In the genomic region with DNA sequence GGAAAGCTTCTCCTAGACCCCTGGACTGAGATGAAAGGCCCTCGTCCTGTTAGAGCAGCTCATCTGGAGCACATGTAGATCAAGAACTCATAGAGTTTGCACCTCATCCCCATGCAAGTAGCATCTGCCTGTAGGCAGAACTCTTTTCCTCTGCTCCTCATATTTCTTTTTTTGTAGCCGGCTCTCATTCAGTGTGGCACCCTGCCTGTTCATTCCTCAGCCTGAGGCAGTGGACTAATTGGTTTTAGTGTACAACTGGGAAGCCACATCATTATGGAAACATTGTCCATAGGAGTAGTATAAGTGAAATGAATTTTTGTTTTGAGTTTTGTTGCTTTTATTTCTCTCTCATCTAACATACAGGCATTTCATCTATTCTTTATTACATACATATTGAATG, we compare ENCODE assay signal across 20 mouse cellular contexts.
"Had no signal": no experiment of that assay in that cellular context is flagged by ENCODE, and none has a peak within 500 bp of the region (broad histone marks: within the 10 kb centered on the region; RNA-seq: fewer than 3 reads in every experiment).

No protein-coding gene starts in this region.

- H3K36me3 ChIP-seq: intestine, embryonic 15.5 days; limb, embryonic 12.5 days; limb, embryonic 15.5 days; neural tube, embryonic 12.5 days; neural tube, embryonic 15.5 days had no signal

- ATAC-seq: liver, postnatal 0 days; lung, postnatal 0 days; midbrain, embryonic 16.5 days had no signal

- H3K27me3 ChIP-seq: intestine, embryonic 15.5 days; limb, embryonic 12.5 days; limb, embryonic 15.5 days; megakaryocyte, embryonic 14.5 days; neural tube, embryonic 12.5 days; neural tube, embryonic 15.5 days had no signal

- H3K27ac ChIP-seq: intestine, embryonic 15.5 days; limb, embryonic 12.5 days; limb, embryonic 15.5 days; liver, embryonic 14.5 days; neural tube, embryonic 12.5 days; neural tube, embryonic 15.5 days; stomach, postnatal 0 days had no signal

- H3K4me3 ChIP-seq: intestine, embryonic 15.5 days; limb, embryonic 12.5 days; limb, embryonic 15.5 days; megakaryocyte, embryonic 14.5 days; neural tube, embryonic 12.5 days; neural tube, embryonic 15.5 days had no signal

- H3K4me2 ChIP-seq: intestine, embryonic 15.5 days; limb, embryonic 12.5 days; limb, embryonic 15.5 days; liver, embryonic 11.5 days; lung, embryonic 14.5 days; midbrain, embryonic 11.5 days; neural tube, embryonic 12.5 days; neural tube, embryonic 15.5 days had no signal

- H3K4me1 ChIP-seq: intestine, embryonic 15.5 days; limb, embryonic 15.5 days had no signal

- H3K9me3 ChIP-seq: intestine, embryonic 15.5 days; limb, embryonic 12.5 days; limb, embryonic 15.5 days; neural tube, embryonic 12.5 days; neural tube, embryonic 15.5 days had no signal

- DNase-seq: left cerebral cortex, postnatal 4 days; liver, postnatal 0 days; lung, embryonic 14.5 days; lung, postnatal 36 days; right cerebral cortex, postnatal 4 days; thymus, adult 2 months; thymus, postnatal 14 days; thymus, postnatal 4 days had no signal

- H3K9ac ChIP-seq: intestine, embryonic 15.5 days; limb, embryonic 12.5 days; limb, embryonic 15.5 days; liver, embryonic 14.5 days; liver, postnatal 0 days; lung, embryonic 14.5 days; neural tube, embryonic 12.5 days; neural tube, embryonic 15.5 days had no signal
